Mouse (Mus musculus) duodenum, adult 2 months (tissue): ENCODE results near the gene Ncf2. TPM values are rescaled to one million over a fixed set of nuclear protein-coding genes. Genes with fewer than 3 reads are reported as not detected.

Experiments
- polyA plus RNA-seq: library from polyadenylated mRNA; depleted of rRNA; stranded (reverse); fragments of >200 nt; gene quantifications from 2 replicates; pipeline ENCODE4 v1.2.3, GENCODE M21; 2012; ENCODE audit warnings: low replicate concordance; rRNA removed

Ncf2 gene
- 1.4 and 2.9 TPM in 2 replicates for polyA plus RNA-seq

GRCm38 (mm10) chr1:152799897-152800296 lies at the start of gene Ncf2:
Gene Ncf2, plus strand, starts transcription at chr1:152800194.

DNA sequence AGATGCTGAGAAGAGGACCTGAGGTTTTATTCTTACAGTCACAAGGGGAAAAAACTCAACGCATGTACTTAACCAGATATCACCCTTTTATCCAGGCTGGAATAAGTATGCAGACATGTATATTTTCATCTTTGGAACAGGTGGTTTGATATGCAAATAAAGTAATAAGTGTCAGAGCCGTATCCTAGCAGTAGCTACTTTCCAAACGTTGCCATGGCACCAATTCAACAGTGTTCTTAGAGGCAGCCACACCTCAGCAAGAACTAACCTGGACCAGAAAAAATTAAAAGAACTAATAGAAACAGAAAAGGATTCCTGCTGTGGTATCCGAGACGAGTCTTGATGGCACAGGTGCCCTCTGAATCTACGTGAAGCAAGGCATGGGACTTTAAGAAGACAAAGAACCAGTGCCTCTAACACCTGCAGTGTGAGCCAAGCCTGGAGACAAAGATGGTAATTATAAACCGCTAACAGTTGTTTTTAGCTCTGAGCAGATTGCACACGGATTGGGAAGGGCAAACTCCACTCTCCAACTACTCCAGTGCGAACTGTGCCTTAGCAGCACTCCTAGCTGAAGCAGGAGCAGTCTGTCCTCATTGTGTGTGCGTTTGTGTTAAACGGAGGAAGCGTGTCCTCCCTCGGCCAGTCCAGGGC lies 49.6 kb upstream of the Ncf2 start, which contains the start of gene Apobec4:
Apobec4 (plus strand) TSS at position 240 of the 654 bp plus-strand sequence.

GRCm38 (mm10) chr1:152766032-152766772 lies 33.8 kb upstream of the Ncf2 start, which contains the start of the genes Rgl1 and Arpc5:
Gene Rgl1, minus strand, starts transcription at chr1:152766351.
Gene Arpc5, plus strand, starts transcription at chr1:152766542.

Other genes with a start within 250 kb of the Ncf2 start
- gene Apobec4, start 49.6 kb upstream of the Ncf2 start, polyA plus RNA-seq, result not detected in 2 replicates
- 1.7 and 1.8 TPM in 2 replicates for gene Rgl1, start 33.8 kb upstream of the Ncf2 start, polyA plus RNA-seq
- gene Arpc5, start 33.7 kb upstream of the Ncf2 start, polyA plus RNA-seq, result 18.3 and 33.8 TPM in 2 replicates
- 11.6 and 21.3 TPM in 2 replicates for gene Smg7, start 102.5 kb downstream of the Ncf2 start, polyA plus RNA-seq
- 0.28 and 0.91 TPM in 2 replicates for gene Nmnat2, start 154.8 kb downstream of the Ncf2 start, polyA plus RNA-seq